Mouse (Mus musculus): ENCODE measurements around the gene Immp2l.

Gene Immp2l

GRCm38 (mm10) chr12:41558956-41559735 lies 535.3 kb downstream of the Immp2l start:
- DNase-seq, result no peak

DNA sequence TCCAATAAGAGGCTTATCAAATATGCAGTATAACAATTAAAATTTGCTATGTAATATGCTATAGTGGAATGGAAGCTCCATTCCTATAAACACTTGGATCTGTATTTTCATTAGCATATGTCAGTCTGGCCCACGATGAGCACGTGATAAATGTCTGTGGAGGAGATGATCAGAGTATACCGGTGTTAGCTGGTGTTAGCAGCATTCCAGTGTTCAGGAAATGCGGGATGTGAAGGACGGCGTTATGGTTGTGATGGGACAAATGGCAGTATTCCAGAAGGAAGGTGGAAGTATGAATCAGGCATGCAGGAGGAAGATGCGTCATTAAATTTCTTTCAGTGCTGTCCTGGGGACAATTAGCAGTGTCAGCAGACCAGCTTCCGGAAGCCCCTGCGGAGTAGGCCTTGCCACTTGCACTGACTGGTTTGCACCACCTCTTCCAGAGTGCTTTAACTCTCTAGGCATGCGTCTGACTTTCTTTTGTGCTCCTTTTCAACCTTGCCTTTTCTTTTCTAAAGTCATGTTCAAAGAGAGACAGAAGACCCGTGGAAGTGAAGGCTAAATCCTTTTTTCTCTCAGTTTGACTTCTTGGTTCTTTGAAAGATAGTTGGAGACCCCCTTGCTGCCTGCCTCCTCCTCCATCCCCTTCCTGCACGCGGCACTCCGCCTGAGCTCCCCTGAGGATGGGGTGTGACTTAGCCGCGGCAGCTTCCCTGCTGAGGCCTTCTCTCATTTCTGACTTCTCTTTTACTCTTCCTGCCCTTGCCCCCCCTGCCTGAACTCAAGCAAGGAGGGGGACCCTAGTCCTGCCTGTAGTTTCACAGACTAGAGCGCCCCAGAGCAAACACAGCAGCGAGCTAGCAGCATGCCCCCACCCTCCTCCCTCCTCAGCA lies 541.9 kb downstream of the Immp2l start:
- peak; percentile 28 to 32 for DNase-seq

DNA sequence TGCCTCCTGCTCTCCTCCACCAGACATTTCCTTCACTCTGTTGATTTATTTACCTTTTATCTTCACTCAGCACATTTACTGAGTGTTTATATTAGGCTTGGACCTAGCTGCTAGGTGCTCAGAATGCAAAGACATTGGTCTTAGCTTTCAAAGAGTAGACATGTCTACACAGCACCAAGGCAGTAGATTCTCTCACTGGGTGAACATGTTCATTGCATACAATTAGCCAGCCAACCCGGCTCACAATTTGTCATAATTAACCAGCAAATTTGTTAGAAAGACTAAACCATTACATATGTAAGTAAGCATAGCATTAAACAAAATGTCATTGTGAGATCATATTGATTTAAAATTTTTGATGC lies 542.5 kb downstream of the Immp2l start:
- DNase-seq, result no peak

DNA sequence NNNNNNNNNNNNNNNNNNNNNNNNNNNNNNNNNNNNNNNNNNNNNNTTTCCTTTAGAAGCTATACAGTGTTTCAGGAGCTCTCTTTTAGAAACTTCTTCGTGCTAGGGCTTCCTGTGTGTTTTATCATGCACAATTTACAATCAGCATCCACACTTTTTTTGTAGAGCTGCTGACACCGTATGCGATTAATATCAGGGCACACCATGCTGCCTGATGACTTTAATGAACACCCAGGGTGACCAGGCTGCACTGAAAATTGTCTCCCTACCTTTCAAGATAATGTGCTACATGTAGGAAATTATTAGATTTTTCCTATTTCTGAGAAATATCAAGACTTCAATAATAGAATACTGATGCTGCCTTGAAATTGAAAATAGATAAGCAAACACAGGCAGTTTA lies 549.9 kb downstream of the Immp2l start:
- DNase-seq, result no peak

DNA sequence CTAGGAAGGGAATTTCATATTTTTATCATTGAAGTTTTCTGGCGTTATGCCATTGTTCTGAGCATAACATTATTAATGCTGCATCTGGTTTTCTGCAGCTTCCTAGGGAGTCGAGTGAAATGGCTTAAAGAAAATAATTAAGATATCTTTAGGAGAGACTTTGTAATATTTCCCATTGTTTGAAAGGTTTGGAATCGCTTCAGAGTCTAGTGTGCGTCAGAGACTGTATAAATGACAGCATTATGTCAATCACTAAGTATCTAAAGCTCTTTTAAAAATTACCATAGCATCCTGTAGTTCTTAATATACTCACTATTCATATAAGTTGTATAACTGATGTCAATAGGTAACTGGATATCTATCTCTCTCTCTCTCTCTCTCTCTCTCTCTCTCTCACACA lies 551.3 kb downstream of the Immp2l start:
- DNase-seq, result no peak

DNA sequence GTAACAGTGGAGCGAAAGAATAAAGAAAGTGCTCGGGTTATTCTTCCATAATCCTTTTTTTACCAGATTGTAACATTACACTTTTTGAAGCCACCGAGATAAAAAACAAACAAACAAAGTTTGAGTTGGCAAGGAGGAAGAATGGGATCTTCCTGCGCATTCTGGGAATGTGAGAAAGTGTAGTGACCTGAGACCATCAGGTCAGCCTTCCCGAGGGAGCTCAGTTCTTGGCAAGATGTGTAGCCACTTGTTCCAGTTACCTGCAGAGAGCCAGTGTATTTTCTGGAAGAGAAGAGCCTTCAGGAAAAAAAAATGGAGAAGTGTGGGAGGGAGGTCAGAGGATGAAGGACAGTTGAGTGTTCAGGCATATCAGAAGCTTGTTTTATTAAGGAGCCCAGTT lies 569.5 kb downstream of the Immp2l start:
- DNase-seq, result no peak

DNA sequence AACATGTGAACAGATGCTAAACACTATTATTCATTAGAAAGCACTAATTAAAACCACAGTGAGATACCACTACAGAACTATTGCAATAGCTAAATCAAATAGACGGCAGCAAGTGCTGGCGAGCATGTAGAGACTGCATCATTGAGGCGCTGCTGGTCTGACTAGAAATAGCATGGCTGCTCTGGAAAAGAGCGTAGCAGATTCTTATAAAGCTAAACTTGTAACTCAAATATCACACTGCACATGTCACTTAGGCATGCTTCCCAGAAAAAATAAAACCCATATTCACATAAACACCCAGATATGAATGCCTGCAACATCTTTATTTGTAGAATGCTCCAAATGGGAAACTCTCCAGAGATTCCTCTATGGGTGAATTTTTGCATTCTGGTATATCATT lies 570.1 kb downstream of the Immp2l start:
- DNase-seq, result no peak

GRCm38 (mm10) chr12:41615271-41615670 lies 591.4 kb downstream of the Immp2l start:
- no peak for DNase-seq

DNA sequence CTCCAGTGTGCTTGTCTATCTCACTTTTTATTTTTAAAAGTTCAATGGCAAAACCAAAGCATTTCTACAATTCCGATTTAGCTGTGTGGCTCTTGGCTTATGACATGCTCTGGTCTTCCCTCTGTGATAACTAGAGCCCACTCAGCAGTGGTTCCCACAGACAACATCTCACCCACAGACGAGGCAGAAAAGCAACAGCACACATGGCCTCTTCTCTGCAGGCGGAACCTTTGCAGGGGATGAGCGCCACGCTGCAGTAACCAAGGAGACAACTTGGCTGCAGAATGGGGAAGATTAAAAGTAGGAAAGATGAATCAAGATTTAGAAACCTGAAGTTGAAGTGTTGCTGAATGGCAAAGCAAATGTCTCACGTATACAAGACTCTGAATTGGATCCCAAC lies 597.5 kb downstream of the Immp2l start:
- DNase-seq, result no peak

GRCm38 (mm10) chr12:41643262-41643661 lies 619.4 kb downstream of the Immp2l start:
- DNase-seq, result no peak

DNA sequence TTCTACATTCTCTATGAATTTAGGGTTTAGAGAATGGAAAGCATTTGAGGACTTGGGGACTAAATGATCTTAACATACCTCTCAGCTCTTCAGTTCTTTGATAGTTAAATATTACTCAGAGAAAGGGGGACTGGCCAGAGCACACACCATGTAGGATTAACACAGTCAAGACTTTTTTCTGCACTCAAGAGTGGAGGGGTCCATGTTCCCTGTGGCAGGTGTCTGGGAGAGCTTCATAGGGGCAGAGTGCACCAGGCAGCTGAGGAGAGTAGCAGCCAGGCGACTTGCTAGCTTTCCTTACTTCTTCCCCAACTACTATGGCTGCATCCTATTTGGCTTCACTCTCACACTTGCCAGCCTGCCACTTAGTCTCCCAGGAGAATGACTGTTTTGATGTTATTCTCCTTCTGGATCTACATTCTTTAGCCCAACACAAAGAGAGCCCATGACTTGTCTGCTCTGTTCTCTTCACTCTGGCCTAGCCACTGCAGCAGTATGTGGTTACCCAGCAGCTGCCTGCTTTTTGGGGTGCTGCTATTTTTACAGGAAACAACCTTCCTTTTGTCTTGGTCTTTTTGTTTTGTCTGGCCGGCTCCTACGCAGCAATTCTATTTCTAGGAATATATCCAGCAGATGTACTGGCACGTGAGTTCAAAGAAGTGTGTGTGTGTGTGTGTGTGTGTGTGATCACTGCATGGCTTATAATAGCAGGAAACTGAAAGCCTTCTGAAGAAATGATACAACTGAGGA lies 621.1 kb downstream of the Immp2l start:
- DNase-seq, result no peak

GRCm38 (mm10) chr12:41646956-41647575 lies 623.2 kb downstream of the Immp2l start:
- no peak for DNase-seq

- DNase-seq, result no peak
These were observed 623.8 kb downstream of the Immp2l start for GRCm38 (mm10) chr12:41647675-41648074.

DNA sequence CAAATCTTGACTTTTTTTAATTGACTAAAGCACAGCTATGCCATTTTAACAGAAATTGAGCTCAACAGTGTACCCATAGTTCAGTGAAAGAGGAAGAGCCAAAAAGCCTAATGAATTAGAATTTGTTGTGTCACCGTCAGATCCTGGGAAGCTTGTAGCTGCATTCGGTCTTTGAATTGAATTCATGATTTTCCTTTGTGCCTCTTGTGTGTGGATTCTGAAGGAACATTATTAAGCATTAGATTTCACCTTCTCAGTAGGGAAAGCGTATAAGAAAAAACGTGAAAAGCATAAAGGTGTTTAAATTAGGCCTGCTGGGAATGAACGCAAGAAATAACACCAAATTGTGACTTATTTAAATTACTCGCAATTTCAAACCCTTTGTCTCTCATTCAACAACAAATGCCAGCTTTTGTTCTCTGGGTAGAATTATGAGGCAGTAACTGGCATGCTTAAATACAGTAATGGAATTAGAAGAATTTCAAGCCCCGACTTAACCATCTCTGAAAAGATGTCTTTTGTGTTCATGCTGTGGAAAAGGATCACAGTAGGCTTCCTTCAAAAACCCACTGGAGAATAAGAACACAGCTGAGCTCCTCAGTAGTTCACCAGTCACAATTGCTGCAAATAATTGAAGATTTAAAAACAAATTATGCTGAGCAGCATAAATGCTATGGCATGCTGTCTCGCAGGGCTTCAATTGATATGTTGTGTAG lies 626.1 kb downstream of the Immp2l start:
- no peak for DNase-seq

GRCm38 (mm10) chr12:41668280-41668679 lies 644.4 kb downstream of the Immp2l start:
- no peak for DNase-seq

- no peak for DNase-seq
These were observed 645.6 kb downstream of the Immp2l start for GRCm38 (mm10) chr12:41669481-41669880.

DNA sequence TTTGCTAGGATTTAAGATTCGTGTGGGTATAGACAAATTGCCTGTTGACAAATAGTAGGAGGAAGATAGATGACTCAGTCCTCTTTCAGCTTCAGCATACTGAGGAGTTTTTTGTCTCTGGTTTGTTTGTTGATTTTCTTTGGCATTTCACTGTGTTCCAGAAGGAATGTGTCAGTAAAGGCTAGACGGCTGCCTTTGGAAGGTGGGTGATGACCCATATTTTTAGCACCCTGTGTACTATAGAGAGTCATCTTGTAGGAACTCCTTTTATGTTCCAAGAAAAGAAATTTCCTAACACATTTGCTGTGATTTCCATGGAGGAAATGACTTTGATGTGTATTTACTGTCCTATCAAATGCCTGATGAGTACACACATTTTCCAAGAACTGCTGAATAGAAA lies 651.0 kb downstream of the Immp2l start:
- DNase-seq, result no peak

DNA sequence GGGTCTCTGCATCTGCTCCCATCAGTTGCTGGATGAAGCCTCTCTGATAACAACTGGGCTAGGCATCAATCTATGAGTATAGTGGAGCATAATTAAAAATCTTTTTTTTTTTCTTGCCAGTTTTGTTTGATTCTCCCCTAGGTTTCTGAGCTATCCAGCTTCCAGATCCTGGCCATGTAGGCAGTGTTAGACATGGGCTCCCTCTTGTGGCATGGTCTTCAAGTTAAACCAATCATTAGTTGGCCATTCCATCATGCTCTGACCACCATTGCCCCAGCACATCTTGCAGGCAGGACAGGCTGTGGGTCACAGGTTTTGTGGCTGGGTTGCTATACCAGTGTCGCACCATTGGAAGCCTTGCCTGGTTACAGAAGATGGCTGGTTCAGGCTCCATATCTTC lies 656.3 kb downstream of the Immp2l start:
- DNase-seq, result no peak

DNA sequence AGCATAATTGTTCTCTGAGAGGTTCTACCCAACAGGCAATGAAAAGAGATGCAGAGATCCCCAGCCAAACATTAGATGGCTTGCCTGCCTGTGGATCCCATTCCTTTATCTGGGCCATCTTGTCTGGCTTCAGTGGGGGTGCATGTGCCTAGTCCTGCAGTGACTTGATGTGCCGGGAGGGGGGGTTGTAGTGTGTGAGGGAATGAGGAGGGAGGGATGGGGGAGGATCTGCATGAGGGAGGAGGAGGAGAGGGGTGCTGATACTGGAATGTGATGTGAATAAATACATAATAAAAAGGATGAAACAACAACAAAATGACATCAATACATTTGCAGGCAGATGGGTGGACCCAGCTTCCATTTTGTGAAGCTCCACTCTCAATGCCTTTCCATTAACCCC lies 658.3 kb downstream of the Immp2l start:
- peak; percentile 13 to 14 for DNase-seq

- no peak for DNase-seq
These were observed 665.9 kb downstream of the Immp2l start for GRCm38 (mm10) chr12:41689809-41690208.

DNA sequence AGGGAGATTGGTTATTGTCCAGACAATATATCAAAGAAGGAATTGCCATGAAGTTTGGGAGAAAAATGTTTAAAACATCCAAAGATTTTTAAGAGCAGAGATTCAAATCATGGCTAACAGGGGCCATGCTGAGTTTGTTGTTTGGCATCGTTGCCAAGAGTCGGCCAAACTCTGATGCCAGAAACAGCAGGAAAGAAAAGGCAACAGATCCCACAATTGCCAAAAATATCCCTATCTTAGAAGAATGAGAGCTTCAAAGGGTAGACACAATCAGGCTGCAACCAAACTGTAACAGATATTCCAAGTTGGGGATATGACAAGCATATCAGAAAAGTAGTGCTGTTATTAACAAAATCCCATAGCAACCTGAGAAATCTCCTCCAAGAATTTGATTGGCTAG lies 686.7 kb downstream of the Immp2l start:
- no peak for DNase-seq

- no peak for DNase-seq
These were observed 693.1 kb downstream of the Immp2l start for GRCm38 (mm10) chr12:41716946-41717345.

Measured in B cell, adult 2 months (primary cell).